Mouse (Mus musculus): ENCODE results near the gene Tmem246. TPM values are rescaled to one million over a fixed set of nuclear protein-coding genes. Genes with fewer than 3 reads are reported as not detected.
A peak's percentile ranks its signal among the peaks of the same experiment; 100 is the strongest.
"Not testable (repeated sequence)": the region's sequence is repeated elsewhere in the genome, so short reads cannot be mapped to it uniquely, and the experiment has no call there.

Gene Tmem246
- polyA plus RNA-seq (2014; fragmentation: Nextera tagmentation; extraction: Ambion mirVana): 17.3 and 18.8 TPM in 2 replicates

DNA sequence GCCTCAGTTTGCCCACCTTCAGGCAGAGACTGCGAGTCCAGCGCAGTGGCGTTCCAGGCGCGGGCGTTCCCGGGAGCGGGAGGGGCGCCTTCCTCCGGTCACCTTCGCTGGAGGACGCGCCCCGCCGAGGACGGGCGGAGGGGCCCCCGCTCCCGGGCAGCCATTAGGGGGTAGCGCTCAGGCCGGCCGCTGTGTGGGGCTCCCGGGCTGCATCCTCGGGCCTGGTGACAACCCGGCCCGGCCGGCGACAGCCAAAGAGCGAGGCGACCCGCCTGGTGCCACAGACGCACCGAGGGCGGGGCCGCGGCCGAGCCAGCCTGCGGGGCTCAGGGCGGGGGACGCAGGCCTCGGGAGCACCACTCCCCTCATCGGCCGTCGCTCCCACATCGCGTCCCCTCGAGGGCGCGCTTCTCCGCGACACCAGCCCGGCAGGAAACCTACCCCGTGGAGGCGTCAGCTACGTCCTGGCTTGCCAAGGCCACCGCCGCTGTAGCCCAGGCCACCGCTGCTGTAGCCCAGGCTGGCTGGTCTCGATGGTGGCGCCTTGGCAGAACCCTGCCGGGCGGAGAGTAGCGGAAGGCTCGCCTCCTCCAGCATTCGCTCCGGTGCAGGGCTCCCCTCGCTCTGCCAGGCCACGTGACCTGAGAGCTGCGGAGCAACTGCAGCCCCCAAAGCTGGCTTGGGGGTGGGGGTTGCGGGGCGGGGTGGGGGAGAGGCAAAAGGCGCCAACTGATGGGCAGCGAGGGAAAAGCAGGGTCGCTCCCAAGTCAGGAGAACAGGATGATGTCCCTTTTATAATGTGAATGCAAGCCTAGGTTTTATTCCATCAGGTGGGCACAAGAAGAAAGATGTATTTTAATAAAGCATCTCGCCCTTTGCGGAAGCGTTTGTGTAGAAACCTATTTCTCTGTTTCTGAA lies at the start of gene Tmem246:
Gene Tmem246, minus strand, starts transcription at position 694 of the 918 bp plus-strand sequence.
- ATAC-seq (replicated peaks; ENCODE audit: low FRiP score) (peak; percentile 97), DNase-seq (ENCODE audit: low spot score) (peak; percentile 89)
- peak within 1 kb of the TSS; percentile 41; the same call in 1 of the 2 replicates for H3K27ac ChIP-seq (ENCODE audit: low read depth, low read length)

DNA sequence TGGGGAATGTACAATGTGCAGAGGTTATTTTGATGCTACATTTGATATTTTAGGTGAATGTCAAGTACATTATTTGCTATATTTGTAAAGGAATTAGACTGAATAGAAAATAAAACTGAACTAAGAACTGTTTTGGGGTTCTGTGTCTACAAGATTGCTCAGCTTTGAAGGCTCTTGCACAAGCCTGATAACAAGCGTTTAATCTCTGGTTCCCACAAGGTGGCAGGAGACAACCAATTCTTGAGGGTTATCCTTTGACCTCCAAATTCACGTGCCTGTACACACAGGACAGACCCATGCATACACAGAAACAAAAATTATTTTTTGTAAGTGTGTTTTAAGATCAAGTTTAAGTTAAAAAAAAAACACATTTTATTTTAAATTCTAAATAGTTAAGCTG lies 42.2 kb upstream of the Tmem246 start:
- Histone ChIP-seq H3K9me3 (ENCODE audit: control insufficient read depth, low read length) (no peaks in the 10 kb centered on the region), H3K27ac (ENCODE audit: low read depth, low read length) (no peak overlapping the region), H3K9ac (ENCODE audit: low read length) (no peak overlapping the region), H3K4me3 (ENCODE audit: low read depth, low read length) (no peak overlapping the region), H3K4me1 (replicated peaks; ENCODE audit: control insufficient read depth, insufficient read depth, low read length) (no peaks in the 10 kb centered on the region), H3K36me3 (ENCODE audit: control insufficient read depth, insufficient read depth, low read length) (peaks cover 6% of the 10 kb centered on the region; the same call in 1 of the 2 replicates), H3K4me2 (ENCODE audit: low read depth, low read length, severe bottlenecking) (no peak overlapping the region), H3K27me3 (ENCODE audit: control insufficient read depth, insufficient read depth, low read length) (no peaks in the 10 kb centered on the region)
- ATAC-seq (replicated peaks; ENCODE audit: low FRiP score): no peak
- 83% methylated on average over 2 of the region's 2 CpGs for WGBS
- DNase-seq (ENCODE audit: low spot score): no peak

More for the DNA sequence above, at the start of gene Tmem246:
- Histone ChIP-seq H3K9ac (ENCODE audit: low read length) (peak within 1 kb of the TSS; percentile 78), H3K27me3 (ENCODE audit: control insufficient read depth, insufficient read depth, low read length) (no peaks in the 10 kb centered on the region), H3K9me3 (ENCODE audit: control insufficient read depth, low read length) (no peaks in the 10 kb centered on the region), H3K4me1 (replicated peaks; ENCODE audit: control insufficient read depth, insufficient read depth, low read length) (no peaks in the 10 kb centered on the region), H3K4me3 (ENCODE audit: low read depth, low read length) (peak within 1 kb of the TSS; percentile 75), H3K36me3 (ENCODE audit: control insufficient read depth, insufficient read depth, low read length) (no peaks in the 10 kb centered on the region), H3K4me2 (ENCODE audit: low read depth, low read length, severe bottlenecking) (peak within 1 kb of the TSS; percentile 84)
- under 1% methylated on average over 71 of the region's 77 CpGs for WGBS

GRCm38 (mm10) chr4:49637821-49638220 lies 40.1 kb upstream of the Tmem246 start:
- H3K4me2 ChIP-seq (ENCODE audit: low read depth, low read length, severe bottlenecking): no peak overlapping the region
- ATAC-seq (replicated peaks; ENCODE audit: low FRiP score) (no peak), DNase-seq (ENCODE audit: low spot score) (no peak)
- 94% methylated on average over 11 of the region's 11 CpGs for whole genome bisulfite sequencing
- no peaks in the 10 kb centered on the region for H3K27me3 ChIP-seq (ENCODE audit: control insufficient read depth, insufficient read depth, low read length)
- H3K36me3 ChIP-seq (ENCODE audit: control insufficient read depth, insufficient read depth, low read length): peaks cover 6% of the 10 kb centered on the region; the same call in 1 of the 2 replicates
- no peaks in the 10 kb centered on the region for H3K9me3 ChIP-seq (ENCODE audit: control insufficient read depth, low read length)
- no peak overlapping the region for H3K4me3 ChIP-seq (ENCODE audit: low read depth, low read length)
- no peak overlapping the region for H3K27ac ChIP-seq (ENCODE audit: low read depth, low read length)
- H3K4me1 ChIP-seq (replicated peaks; ENCODE audit: control insufficient read depth, insufficient read depth, low read length): no peaks in the 10 kb centered on the region; the same call in 1 of the 2 replicates
- no peak overlapping the region for H3K9ac ChIP-seq (ENCODE audit: low read length)

DNA sequence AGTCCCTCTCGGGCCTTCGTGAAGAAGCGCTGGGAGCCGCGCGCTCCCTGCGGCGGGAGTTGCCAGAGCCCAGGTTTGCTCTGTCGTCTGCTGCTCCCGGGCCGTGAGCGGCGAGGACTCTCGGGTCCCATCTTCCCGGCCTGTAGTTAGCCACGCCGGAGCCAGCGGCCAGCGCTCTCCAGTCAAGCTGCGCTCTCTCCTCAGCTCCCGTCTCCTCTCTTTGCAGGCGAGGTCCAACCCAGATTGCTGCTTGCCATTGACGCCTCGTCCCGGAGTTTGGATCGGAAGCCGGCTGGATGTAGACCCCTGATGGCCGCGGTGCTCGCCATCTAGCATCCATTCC lies 34.4 kb upstream of the Tmem246 start:
- DNase-seq (ENCODE audit: low spot score) (no peak), ATAC-seq (replicated peaks; ENCODE audit: low FRiP score) (no peak)
- Histone ChIP-seq H3K4me1 (replicated peaks; ENCODE audit: control insufficient read depth, insufficient read depth, low read length) (no peaks in the 10 kb centered on the region; the same call in 1 of the 2 replicates), H3K9ac (ENCODE audit: low read length) (peak overlapping the region; percentile 81), H3K9me3 (ENCODE audit: control insufficient read depth, low read length) (no peaks in the 10 kb centered on the region), H3K36me3 (ENCODE audit: control insufficient read depth, insufficient read depth, low read length) (no peaks in the 10 kb centered on the region; the same call in 1 of the 2 replicates), H3K27ac (ENCODE audit: low read depth, low read length) (peak overlapping the region; percentile 67), H3K27me3 (ENCODE audit: control insufficient read depth, insufficient read depth, low read length) (no peaks in the 10 kb centered on the region), H3K4me2 (ENCODE audit: low read depth, low read length, severe bottlenecking) (peak overlapping the region; percentile 72), H3K4me3 (ENCODE audit: low read depth, low read length) (peak overlapping the region; percentile 72)
- WGBS: under 1% methylated on average over 29 of the region's 30 CpGs

DNA sequence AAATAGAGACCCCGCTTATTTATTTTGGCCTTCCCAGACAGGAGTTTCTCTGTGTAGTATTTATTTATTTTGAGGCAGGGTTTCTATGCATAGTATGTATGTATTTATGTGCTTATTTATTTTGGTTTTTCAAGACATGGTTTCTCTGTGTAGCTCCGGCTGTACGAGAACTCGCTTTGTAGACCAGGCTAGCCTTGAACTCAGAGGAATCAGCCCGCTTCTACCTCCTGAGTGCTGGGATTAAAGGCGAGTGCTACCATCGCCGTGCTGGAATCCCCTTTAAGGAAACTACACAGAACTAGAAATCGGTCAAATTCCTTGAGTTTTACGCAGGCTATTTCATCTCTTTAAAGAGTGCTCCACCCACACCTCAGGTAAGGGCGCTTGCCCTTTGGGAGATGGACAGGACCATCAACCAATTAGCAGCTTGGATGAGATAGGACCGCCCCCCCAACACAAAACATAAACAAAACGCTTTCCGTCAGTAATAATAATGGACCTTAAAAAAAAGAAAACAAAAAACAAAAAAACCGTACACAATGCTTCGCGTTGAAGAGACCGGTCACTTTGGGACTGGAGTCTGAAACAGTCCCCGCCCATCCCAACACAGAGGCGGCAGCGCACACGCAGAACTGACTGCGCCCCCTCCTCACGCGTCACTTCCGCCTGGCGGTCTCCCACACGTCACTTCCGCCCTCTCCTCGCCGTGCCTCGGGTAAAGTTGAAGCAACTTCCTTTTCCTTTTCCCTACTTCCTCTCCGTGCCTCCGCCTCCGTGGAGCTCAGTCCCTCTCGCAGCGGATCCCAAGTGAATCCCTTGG lies 33.9 kb upstream of the Tmem246 start, which contains the start of gene Rnf20:
Gene Rnf20, plus strand, starts transcription at position 688 of the 820 bp plus-strand sequence.
- WGBS: 4% methylated on average over 37 of the region's 37 CpGs
- DNase-seq (ENCODE audit: low spot score) (peak; percentile 96), ATAC-seq (replicated peaks; ENCODE audit: low FRiP score) (peak; percentile 98)
- Histone ChIP-seq H3K9me3 (ENCODE audit: control insufficient read depth, low read length) (no peaks in the 10 kb centered on the region), H3K27ac (ENCODE audit: low read depth, low read length) (peak within 1 kb of the TSS; percentile 67), H3K4me2 (ENCODE audit: low read depth, low read length, severe bottlenecking) (peak within 1 kb of the TSS; percentile 72), H3K27me3 (ENCODE audit: control insufficient read depth, insufficient read depth, low read length) (no peaks in the 10 kb centered on the region), H3K9ac (ENCODE audit: low read length) (peak within 1 kb of the TSS; percentile 81), H3K36me3 (ENCODE audit: control insufficient read depth, insufficient read depth, low read length) (no peaks in the 10 kb centered on the region; the same call in 1 of the 2 replicates), H3K4me1 (replicated peaks; ENCODE audit: control insufficient read depth, insufficient read depth, low read length) (no peaks in the 10 kb centered on the region; the same call in 1 of the 2 replicates), H3K4me3 (ENCODE audit: low read depth, low read length) (peak within 1 kb of the TSS; percentile 72)

DNA sequence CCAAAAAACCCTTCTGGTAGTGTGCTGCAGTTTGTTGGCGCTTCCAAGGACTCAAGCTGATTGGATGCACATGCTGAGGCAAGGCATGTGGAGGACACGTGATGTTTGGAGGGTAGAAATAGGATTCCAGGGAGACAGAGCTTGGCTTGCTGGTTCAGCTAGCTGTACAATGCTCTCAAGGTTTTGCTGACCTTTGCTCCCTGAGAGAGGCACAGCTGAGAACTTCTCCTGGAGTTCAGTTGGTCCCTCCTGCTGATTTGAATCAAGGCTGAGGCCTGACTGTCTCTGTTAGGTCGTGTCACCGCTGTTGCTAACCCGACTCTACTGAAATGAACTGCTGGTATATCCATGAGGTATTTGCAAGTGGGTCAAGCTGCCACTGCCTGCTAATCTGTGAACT lies 31.3 kb upstream of the Tmem246 start:
- Histone ChIP-seq H3K36me3 (ENCODE audit: control insufficient read depth, insufficient read depth, low read length) (no peaks in the 10 kb centered on the region), H3K4me3 (ENCODE audit: low read depth, low read length) (no peak overlapping the region), H3K27me3 (ENCODE audit: control insufficient read depth, insufficient read depth, low read length) (no peaks in the 10 kb centered on the region), H3K4me2 (ENCODE audit: low read depth, low read length, severe bottlenecking) (no peak overlapping the region), H3K27ac (ENCODE audit: low read depth, low read length) (no peak overlapping the region), H3K4me1 (replicated peaks; ENCODE audit: control insufficient read depth, insufficient read depth, low read length) (no peaks in the 10 kb centered on the region; the same call in 1 of the 2 replicates), H3K9me3 (ENCODE audit: control insufficient read depth, low read length) (no peaks in the 10 kb centered on the region), H3K9ac (ENCODE audit: low read length) (no peak overlapping the region)
- WGBS: 74% methylated on average over 5 of the region's 5 CpGs
- no peak for DNase-seq (ENCODE audit: low spot score)
- no peak for ATAC-seq (replicated peaks; ENCODE audit: low FRiP score)

DNA sequence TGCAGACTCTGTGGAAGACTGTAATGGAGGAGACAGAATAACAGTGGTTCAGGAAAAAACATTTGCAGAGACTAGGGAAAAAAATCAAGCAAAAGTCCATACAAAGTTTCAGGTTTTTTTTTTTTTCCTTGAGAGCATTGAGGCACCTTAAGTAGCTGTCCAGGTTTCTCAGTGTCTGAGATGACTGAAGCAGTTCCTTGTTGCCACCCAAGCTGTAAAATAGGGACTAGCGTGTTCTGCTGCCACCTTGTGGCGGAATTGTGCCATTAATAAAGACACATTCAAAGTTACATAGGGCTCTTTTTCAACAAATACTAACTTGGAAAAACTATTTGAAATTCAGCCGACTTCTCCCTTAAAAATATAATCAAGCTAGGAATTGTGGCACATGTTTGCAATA lies 29.3 kb upstream of the Tmem246 start:
- Histone ChIP-seq H3K4me1 (replicated peaks; ENCODE audit: control insufficient read depth, insufficient read depth, low read length) (no peaks in the 10 kb centered on the region), H3K4me2 (ENCODE audit: low read depth, low read length, severe bottlenecking) (no peak overlapping the region), H3K27ac (ENCODE audit: low read depth, low read length) (no peak overlapping the region), H3K36me3 (ENCODE audit: control insufficient read depth, insufficient read depth, low read length) (no peaks in the 10 kb centered on the region), H3K9ac (ENCODE audit: low read length) (no peak overlapping the region), H3K4me3 (ENCODE audit: low read depth, low read length) (no peak overlapping the region), H3K27me3 (ENCODE audit: control insufficient read depth, insufficient read depth, low read length) (no peaks in the 10 kb centered on the region), H3K9me3 (ENCODE audit: control insufficient read depth, low read length) (no peaks in the 10 kb centered on the region)
- ATAC-seq (replicated peaks; ENCODE audit: low FRiP score) (no peak), DNase-seq (ENCODE audit: low spot score) (peak; percentile 82)
- 4% methylated on average over 3 of the region's 3 CpGs for WGBS

GRCm38 (mm10) chr4:49624969-49625368 lies 27.3 kb upstream of the Tmem246 start:
- H3K4me2 ChIP-seq (ENCODE audit: low read depth, low read length, severe bottlenecking); H3K27me3 ChIP-seq (ENCODE audit: control insufficient read depth, insufficient read depth, low read length); H3K4me3 ChIP-seq (ENCODE audit: low read depth, low read length); DNase-seq (ENCODE audit: low spot score); H3K36me3 ChIP-seq (ENCODE audit: control insufficient read depth, insufficient read depth, low read length); H3K9me3 ChIP-seq (ENCODE audit: control insufficient read depth, low read length); ATAC-seq (replicated peaks; ENCODE audit: low FRiP score); H3K9ac ChIP-seq (ENCODE audit: low read length); H3K4me1 ChIP-seq (replicated peaks; ENCODE audit: control insufficient read depth, insufficient read depth, low read length); H3K27ac ChIP-seq (ENCODE audit: low read depth, low read length): not testable (repeated sequence)
- WGBS: 90% methylated on average over 4 of the region's 4 CpGs

Data from forebrain, embryonic 11.5 days (tissue).